Mouse (Mus musculus): ENCODE data around the gene 5730596B20Rik. TPM values are rescaled to one million over a fixed set of nuclear protein-coding genes. Genes with fewer than 3 reads are reported as not detected.

5730596B20Rik gene
- polyA plus RNA-seq, 1 experiment, result not detected

DNA sequence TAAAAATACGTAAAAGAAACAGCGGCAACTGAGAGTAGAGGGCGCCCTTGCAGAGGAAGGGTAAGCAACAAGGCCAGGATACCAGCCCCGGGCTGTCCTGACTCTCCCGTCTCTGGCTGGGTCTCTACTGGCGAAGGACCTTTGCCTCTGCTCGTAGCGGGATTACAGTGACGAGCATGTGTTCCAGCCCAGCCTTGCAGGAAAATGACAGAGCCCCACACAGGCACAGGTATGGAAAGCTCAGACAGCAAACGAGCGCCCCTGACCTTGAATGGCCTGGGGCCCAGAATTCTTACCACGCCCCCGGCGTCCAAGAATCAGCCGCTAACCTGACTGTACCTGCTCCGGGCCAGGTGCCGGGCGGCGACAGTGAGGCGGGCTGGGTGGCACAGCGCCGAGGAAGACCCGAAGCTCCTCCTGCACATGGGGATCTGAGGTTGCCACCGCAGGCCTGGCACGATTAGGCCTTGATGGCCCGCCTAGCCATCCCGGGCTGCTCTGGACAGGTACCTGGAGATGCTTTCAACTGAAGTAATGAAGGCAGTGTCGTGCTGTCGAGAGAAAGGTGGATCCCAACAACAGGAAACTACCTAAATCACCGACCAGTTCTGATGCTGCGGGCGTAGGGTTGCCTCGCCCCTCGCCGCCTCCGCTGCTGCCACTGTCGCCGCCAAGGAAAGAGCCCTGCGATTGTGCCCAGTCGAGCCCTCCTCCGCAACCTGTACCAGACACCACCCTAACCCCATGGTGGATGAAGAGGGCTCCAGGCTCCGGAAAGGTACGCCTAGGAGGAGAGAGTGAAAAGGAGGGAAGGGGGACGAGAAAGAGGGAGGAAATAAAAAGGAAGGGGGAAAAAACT lies 52.5 kb downstream of the 5730596B20Rik start:
- Histone ChIP-seq H3K27ac (ENCODE audit: insufficient read depth, low read depth, low read length) (no peak overlapping the region), H3K4me1 (ENCODE audit: control insufficient read depth, insufficient read depth, low read length) (no peaks in the 10 kb centered on the region), H3K4me3 (ENCODE audit: insufficient read depth, low read depth, low read length) (no peak overlapping the region)
- 3% methylated on average over 44 of the region's 44 CpGs for WGBS
- TF ChIP-seq POLR2A (IDR thresholded peaks at IDR 0.05; ENCODE audit: insufficient read depth, low read depth, low read length) (no peak), CTCF (IDR thresholded peaks at IDR 0.05; ENCODE audit: insufficient read depth, low read depth, low read length) (no peak)

Other genes starting within 250 kb of the 5730596B20Rik start
- gene Skap2, start 164.9 kb upstream of the 5730596B20Rik start, polyA plus RNA-seq (2012; ENCODE audit: insufficient read depth, insufficient read length, low replicate concordance, missing spikeins), result not detected in 2 replicates
- not detected in 2 replicates for gene Hoxa1, start 19.2 kb upstream of the 5730596B20Rik start, polyA plus RNA-seq (2012; ENCODE audit: insufficient read depth, insufficient read length, low replicate concordance, missing spikeins)
- gene Hoxa2, start 12.7 kb upstream of the 5730596B20Rik start, polyA plus RNA-seq (2012; ENCODE audit: insufficient read depth, insufficient read length, low replicate concordance, missing spikeins), result not detected in 2 replicates
- not detected in 2 replicates for gene Hoxa4, start 14.3 kb downstream of the 5730596B20Rik start, polyA plus RNA-seq (2012; ENCODE audit: insufficient read depth, insufficient read length, low replicate concordance, missing spikeins)
- not detected in 2 replicates for gene Hoxa5, start 27.1 kb downstream of the 5730596B20Rik start, polyA plus RNA-seq (2012; ENCODE audit: insufficient read depth, insufficient read length, low replicate concordance, missing spikeins)
- gene Hoxa6, start 31.2 kb downstream of the 5730596B20Rik start, polyA plus RNA-seq (2012; ENCODE audit: insufficient read depth, insufficient read length, low replicate concordance, missing spikeins), result not detected in 2 replicates
- not detected in 2 replicates for gene Hoxa3, start 35.8 kb downstream of the 5730596B20Rik start, polyA plus RNA-seq (2012; ENCODE audit: insufficient read depth, insufficient read length, low replicate concordance, missing spikeins)
- gene Gm28308, start 35.8 kb downstream of the 5730596B20Rik start, polyA plus RNA-seq (2012; ENCODE audit: insufficient read depth, insufficient read length, low replicate concordance, missing spikeins), result not detected in 2 replicates
- gene Hoxa7, start 44.4 kb downstream of the 5730596B20Rik start, polyA plus RNA-seq (2012; ENCODE audit: insufficient read depth, insufficient read length, low replicate concordance, missing spikeins), result not detected in 2 replicates
- not detected in 2 replicates for gene Hoxa9, start 53.6 kb downstream of the 5730596B20Rik start, polyA plus RNA-seq (2012; ENCODE audit: insufficient read depth, insufficient read length, low replicate concordance, missing spikeins)
- gene Hoxa10, start 63.4 kb downstream of the 5730596B20Rik start, polyA plus RNA-seq (2012; ENCODE audit: insufficient read depth, insufficient read length, low replicate concordance, missing spikeins), result not detected in 2 replicates
- not detected in 2 replicates for gene Hoxa11, start 68.3 kb downstream of the 5730596B20Rik start, polyA plus RNA-seq (2012; ENCODE audit: insufficient read depth, insufficient read length, low replicate concordance, missing spikeins)
- not detected in 2 replicates for gene Hoxa13, start 83.4 kb downstream of the 5730596B20Rik start, polyA plus RNA-seq (2012; ENCODE audit: insufficient read depth, insufficient read length, low replicate concordance, missing spikeins)
- not detected in 2 replicates for gene Evx1, start 136.0 kb downstream of the 5730596B20Rik start, polyA plus RNA-seq (2012; ENCODE audit: insufficient read depth, insufficient read length, low replicate concordance, missing spikeins)

All from olfactory bulb, adult 2 months (tissue).